Mouse (Mus musculus) hindbrain, postnatal 0 days (tissue): ENCODE results near the gene Hsd17b13. TPM values are rescaled to one million over a fixed set of nuclear protein-coding genes. Genes with fewer than 3 reads are reported as not detected.

Experiments
- ATAC-seq: fragments of 200-750 bp; cut with Nextera tagmentation; 2 replicates; pipeline ENCODE4 v1.8.0; 2017; ENCODE audit warnings: mild to moderate bottlenecking, moderate TSS enrichment, moderate library complexity
- DNase-seq: peaks from one replicate; pipeline ENCODE4 v3.0.0-alpha.2; 2015; ENCODE audit warnings: low spot score
- H3K27ac ChIP-seq: fragments of 300-500 bp; sonication (generic); 2 replicates; pipeline ENCODE4 v1.5.1; 2014; ENCODE audit warnings: mild to moderate bottlenecking
- H3K27me3 ChIP-seq: fragments of 300-500 bp; sonication (generic); 2 replicates; pipeline ENCODE4 v1.6.1; 2014; ENCODE audit warnings: low read length, mixed read lengths; ENCODE audit not compliant: insufficient read depth
- H3K36me3 ChIP-seq: fragments of 300-500 bp; sonication (generic); 2 replicates; pipeline ENCODE4 v1.6.1; 2014; ENCODE audit warnings: low read length, mixed read lengths; ENCODE audit not compliant: insufficient read depth
- H3K4me1 ChIP-seq: fragments of 300-500 bp; sonication (generic); 2 replicates; pipeline ENCODE4 v1.6.1; 2014; ENCODE audit warnings: antibody characterized with exemption, low read length, mixed read lengths; ENCODE audit not compliant: insufficient read depth
- H3K4me2 ChIP-seq: fragments of 300-500 bp; sonication (generic); 2 replicates; pipeline ENCODE4 v1.6.1; 2014; ENCODE audit warnings: low read depth, mild to moderate bottlenecking, low read length, moderate library complexity, mixed read lengths
- H3K4me3 ChIP-seq: fragments of 300-500 bp; sonication (generic); 2 replicates; pipeline ENCODE4 v1.5.1; 2014; ENCODE audit warnings: low read length
- H3K9ac ChIP-seq: fragments of 300-500 bp; sonication (generic); replicated peaks from 2 replicates; pipeline ENCODE4 v1.6.1; 2014; ENCODE audit warnings: mild to moderate bottlenecking, low read length, moderate library complexity, mixed read lengths
- H3K9me3 ChIP-seq: fragments of 300-500 bp; sonication (generic); 2 replicates; pipeline ENCODE4 v1.6.1; 2016; ENCODE audit warnings: low read length, mixed read lengths
- CTCF ChIP-seq: IDR thresholded peaks from 2 replicates; pipeline ENCODE4 v1.5.1; 2016; ENCODE audit warnings: antibody characterized with exemption, control low read depth, low read depth
- WGBS: fragments of 180-500 bp; shearing (Covaris S2); extraction: QIAGEN DNeasy Blood & Tissue Kit; methylation state at CpG from one replicate; pipeline ENCODE4 v1.1.7; 2014; 5-methylcytosine and 5-hydroxymethylcytosine counted together
- polyA plus RNA-seq: library from polyadenylated mRNA; unstranded; fragments of >200 nt; fragmentation: Nextera tagmentation; extraction: Ambion mirVana; gene quantifications from 2 replicates; pipeline ENCODE4 v1.2.1, GENCODE M21; 2015
- total RNA-seq: library from RNA; depleted of rRNA; stranded (reverse); fragments of >200 nt; gene quantifications from 2 replicates; pipeline ENCODE4 v1.2.3, GENCODE M21; 2014

Gene Hsd17b13
- total and polyA plus RNA-seq, 2 experiments from 2014 or later: not detected

DNA sequence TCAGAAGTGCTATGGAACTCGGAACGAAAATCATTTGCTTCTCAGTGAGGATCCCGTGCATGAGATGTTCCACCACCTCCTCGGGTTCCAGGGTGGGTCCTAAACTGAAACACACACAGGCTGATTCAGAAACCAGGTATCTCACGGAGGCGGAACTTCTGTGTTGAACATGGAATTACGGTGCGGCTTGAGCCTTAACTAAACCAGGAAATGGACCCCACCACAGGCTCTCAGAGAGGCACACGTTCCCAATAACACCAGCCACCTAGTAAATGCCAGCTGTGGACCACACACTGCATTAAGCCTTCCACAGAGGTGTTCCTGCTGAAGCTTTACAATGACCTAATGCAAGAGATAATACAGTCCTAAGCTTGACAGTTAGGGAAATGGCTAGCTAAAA is 15.6 kb upstream of the Hsd17b13 start:
- ATAC-seq: no peak
- H3K27ac ChIP-seq: no peak overlapping the region
- no peak overlapping the region for H3K4me3 ChIP-seq
- WGBS: 93% methylated on average over 9 of the region's 9 CpGs
- no peak overlapping the region for H3K4me2 ChIP-seq
- H3K4me1 ChIP-seq: no peaks in the 10 kb centered on the region
- H3K36me3 ChIP-seq: no peaks in the 10 kb centered on the region
- no peak for DNase-seq
- TF ChIP-seq CTCF: no peak
- no peaks in the 10 kb centered on the region for H3K9me3 ChIP-seq
- H3K27me3 ChIP-seq: no peaks in the 10 kb centered on the region
- H3K9ac ChIP-seq: no peak overlapping the region

DNA sequence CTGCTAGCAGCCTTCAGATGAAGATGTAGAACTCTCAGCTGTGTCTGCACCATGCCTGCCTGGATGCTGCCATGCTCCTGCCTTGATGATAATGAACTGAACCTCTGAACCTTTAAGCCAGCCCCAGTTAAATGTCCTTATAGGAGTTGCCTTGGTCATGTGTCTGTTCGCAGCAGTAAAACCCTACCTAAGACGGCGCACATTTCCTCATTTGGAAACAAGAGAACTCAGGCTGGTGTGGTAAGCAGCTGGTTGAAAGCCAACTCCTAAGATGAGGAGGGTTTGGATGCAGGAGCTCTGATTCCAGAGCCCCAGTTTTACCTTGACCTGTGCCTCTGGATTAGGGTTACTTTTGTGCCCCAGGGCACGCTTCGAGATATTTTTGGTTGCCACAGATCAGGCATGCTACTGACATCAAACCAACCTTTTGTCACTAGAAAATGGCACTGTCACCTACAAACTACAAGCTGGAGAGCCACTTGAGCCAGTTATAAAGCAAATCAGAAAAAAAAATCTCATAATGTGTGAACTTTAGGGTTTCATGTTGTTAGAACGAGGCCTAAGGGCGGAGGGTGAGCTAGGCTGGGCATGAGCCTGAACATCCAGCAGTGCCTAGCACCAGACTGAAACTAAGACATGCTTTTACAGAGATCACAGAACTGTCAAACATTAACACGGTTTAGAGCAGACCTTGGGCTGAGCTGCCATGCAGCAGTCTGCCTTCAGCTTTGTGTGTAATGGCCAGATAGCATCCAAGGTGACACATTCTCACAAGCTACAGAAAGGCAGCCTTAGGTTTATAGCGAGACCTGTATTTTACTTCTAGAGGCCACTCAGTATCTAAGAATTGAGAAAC is 3.7 kb upstream of the Hsd17b13 start:
- 88% methylated on average over 9 of the region's 9 CpGs for whole genome bisulfite sequencing

DNA sequence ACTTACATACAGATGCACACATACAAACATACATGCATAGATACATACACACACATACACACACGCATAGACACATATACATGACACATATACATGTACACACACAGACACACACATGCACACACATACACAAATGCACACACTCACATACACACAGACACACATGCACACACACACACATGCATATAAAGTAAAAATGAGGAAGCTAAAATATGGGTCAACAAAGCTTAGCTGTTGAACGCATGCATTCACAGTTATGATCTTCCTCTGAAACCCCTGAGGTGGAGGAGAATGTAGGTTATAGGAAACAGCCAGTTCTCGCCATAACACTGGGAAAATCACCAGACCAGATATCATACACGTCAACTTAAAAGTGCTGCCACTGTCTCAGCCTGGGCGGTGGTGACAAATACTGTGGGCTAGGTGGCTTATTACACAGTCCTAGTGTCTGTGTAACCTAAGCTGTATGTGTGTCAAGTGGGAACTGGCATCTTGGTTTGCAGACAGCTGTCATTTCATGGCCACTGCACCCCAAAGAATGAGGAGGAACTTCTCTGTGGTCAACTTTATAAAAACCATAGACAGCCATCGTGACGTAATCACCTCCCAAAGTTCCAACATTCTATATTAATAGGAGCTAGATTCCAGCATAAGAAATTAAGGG is 829 bp upstream of the Hsd17b13 start:
- no peaks in the 10 kb centered on the region for H3K9me3 ChIP-seq
- no peaks in the 10 kb centered on the region for H3K27me3 ChIP-seq
- TF ChIP-seq CTCF: no peak
- ATAC-seq (no peak), DNase-seq (no peak)
- WGBS: 92% methylated on average over 7 of the region's 7 CpGs
- H3K27ac ChIP-seq: no peak overlapping the region
- H3K4me1 ChIP-seq: no peaks in the 10 kb centered on the region
- no peak overlapping the region for H3K4me2 ChIP-seq
- no peak overlapping the region for H3K4me3 ChIP-seq
- H3K9ac ChIP-seq: no peak overlapping the region
- no peaks in the 10 kb centered on the region for H3K36me3 ChIP-seq

More for the DNA sequence above, 3.7 kb upstream of the Hsd17b13 start:
- no peak for TF ChIP-seq CTCF
- H3K27ac ChIP-seq: no peak overlapping the region
- H3K9ac ChIP-seq: no peak overlapping the region
- DNase-seq (no peak), ATAC-seq (no peak)
- no peaks in the 10 kb centered on the region for H3K27me3 ChIP-seq
- H3K4me1 ChIP-seq: no peaks in the 10 kb centered on the region
- no peaks in the 10 kb centered on the region for H3K36me3 ChIP-seq
- H3K9me3 ChIP-seq: no peaks in the 10 kb centered on the region
- H3K4me3 ChIP-seq: no peak overlapping the region
- H3K4me2 ChIP-seq: no peak overlapping the region

DNA sequence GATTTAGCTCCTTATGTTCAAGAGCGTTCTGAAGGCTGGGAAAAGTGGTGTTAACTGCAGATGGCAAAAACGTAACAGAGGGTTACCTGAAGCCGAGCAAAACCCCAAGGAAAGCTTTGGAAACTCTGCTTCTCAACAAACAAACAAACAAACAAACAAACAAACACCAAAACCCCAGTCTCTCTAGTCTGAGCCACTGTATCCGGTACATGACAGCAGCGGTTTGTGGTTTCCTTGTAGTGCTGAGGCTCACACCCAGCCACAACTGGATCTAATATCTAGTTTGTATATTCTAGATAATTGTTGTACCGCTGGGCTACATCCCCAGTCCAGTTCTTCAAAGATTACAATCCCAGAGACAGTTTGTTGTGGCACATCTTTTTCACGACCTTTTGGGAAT is 1.5 kb downstream of the Hsd17b13 start:
- H3K36me3 ChIP-seq: no peaks in the 10 kb centered on the region
- no peak for ATAC-seq
- WGBS: 87% methylated on average over 7 of the region's 7 CpGs

DNA sequence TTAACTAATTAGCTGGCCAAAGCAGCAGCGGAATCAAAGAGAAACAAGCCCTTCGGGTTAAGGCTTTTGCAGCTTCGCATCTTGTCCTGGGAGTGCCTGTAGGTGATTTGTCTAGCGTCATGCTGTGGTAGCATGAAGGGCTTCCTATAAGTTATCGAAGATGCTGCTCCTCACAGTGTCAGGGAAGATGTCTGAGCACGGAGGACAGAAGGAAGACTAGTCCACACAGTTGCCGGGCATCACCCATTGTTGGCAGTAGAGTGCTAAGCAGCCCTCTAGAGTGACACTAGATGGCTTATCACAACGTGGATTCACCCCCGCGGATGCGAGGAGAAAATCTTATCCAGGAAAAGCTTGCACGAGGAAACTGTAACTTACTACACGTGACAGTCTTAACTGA is 4.4 kb downstream of the Hsd17b13 start:
- Histone ChIP-seq H3K4me2 (no peak overlapping the region), H3K9me3 (no peaks in the 10 kb centered on the region), H3K27ac (no peak overlapping the region), H3K27me3 (no peaks in the 10 kb centered on the region), H3K36me3 (no peaks in the 10 kb centered on the region), H3K4me1 (no peaks in the 10 kb centered on the region), H3K4me3 (no peak overlapping the region), H3K9ac (no peak overlapping the region)
- TF ChIP-seq CTCF: no peak
- 79% methylated on average over 13 of the region's 13 CpGs for WGBS
- ATAC-seq (no peak), DNase-seq (no peak)

More for the DNA sequence above, 1.5 kb downstream of the Hsd17b13 start:
- Histone ChIP-seq H3K4me3 (no peak overlapping the region), H3K9ac (no peak overlapping the region), H3K9me3 (no peaks in the 10 kb centered on the region), H3K4me1 (no peaks in the 10 kb centered on the region), H3K27me3 (no peaks in the 10 kb centered on the region), H3K27ac (no peak overlapping the region), H3K4me2 (no peak overlapping the region)
- TF ChIP-seq CTCF: no peak
- DNase-seq: no peak

DNA sequence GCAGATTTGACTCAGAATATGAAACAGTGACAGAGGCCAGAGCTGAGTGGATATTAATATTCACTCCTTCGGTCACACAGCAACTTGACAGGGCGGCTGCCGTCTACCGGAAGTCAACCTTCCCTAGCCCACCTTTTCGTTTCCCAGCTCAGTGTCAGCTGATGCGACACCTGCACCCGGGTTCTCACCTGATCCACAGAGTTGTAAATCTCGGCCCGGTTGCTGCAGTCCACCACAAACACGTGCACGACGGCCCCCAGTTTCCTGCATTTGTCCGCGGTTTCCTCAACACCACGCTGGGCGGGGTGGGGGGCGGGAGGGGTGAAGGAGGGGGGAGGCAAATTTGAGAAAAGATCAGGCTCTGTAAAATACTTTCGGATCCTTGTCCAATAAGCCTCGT is 4.8 kb downstream of the Hsd17b13 start:
- ATAC-seq (no peak), DNase-seq (no peak)
- H3K4me3 ChIP-seq: no peak overlapping the region
- no peaks in the 10 kb centered on the region for H3K4me1 ChIP-seq
- H3K27ac ChIP-seq: no peak overlapping the region
- WGBS: 67% methylated on average over 19 of the region's 19 CpGs
- H3K27me3 ChIP-seq: no peaks in the 10 kb centered on the region
- no peak overlapping the region for H3K9ac ChIP-seq
- H3K36me3 ChIP-seq: no peaks in the 10 kb centered on the region
- H3K4me2 ChIP-seq: no peak overlapping the region
- H3K9me3 ChIP-seq: no peaks in the 10 kb centered on the region
- no peak for TF ChIP-seq CTCF

DNA sequence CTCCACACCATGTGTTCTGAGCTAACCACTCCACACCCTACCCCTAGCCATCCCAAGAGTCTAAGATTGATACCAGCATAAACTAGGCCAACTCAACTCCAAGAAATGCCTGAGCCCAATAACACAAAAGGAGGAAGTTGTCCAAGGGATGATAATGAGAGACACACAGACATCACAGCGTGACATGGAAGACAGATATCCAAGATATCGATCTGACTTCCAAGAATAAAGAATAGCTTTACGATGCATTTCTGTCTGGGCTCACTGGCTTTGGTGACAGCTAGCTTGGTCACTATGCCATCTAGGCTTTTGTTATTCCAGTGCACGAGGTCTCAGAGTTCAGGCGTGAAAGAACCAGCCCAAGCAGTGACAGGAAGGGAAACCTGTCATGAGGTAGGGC is 6.2 kb downstream of the Hsd17b13 start:
- Histone ChIP-seq H3K36me3 (no peaks in the 10 kb centered on the region), H3K9me3 (no peaks in the 10 kb centered on the region), H3K27me3 (no peaks in the 10 kb centered on the region), H3K4me3 (no peak overlapping the region), H3K4me2 (no peak overlapping the region), H3K4me1 (no peaks in the 10 kb centered on the region), H3K9ac (no peak overlapping the region), H3K27ac (no peak overlapping the region)
- ATAC-seq (no peak), DNase-seq (no peak)
- WGBS: 72% methylated on average over 5 of the region's 5 CpGs
- TF ChIP-seq CTCF: no peak
